Mouse (Mus musculus): ENCODE results near the gene Riiad1. TPM values are rescaled to one million over a fixed set of nuclear protein-coding genes. Genes with fewer than 3 reads are reported as not detected.

The Riiad1 gene
- under 1 TPM in 1 of 2 experiments, not detected in 1; 0.97 TPM for polyA plus RNA-seq (2012; fragmentation: generic; extraction: Trizol)

DNA sequence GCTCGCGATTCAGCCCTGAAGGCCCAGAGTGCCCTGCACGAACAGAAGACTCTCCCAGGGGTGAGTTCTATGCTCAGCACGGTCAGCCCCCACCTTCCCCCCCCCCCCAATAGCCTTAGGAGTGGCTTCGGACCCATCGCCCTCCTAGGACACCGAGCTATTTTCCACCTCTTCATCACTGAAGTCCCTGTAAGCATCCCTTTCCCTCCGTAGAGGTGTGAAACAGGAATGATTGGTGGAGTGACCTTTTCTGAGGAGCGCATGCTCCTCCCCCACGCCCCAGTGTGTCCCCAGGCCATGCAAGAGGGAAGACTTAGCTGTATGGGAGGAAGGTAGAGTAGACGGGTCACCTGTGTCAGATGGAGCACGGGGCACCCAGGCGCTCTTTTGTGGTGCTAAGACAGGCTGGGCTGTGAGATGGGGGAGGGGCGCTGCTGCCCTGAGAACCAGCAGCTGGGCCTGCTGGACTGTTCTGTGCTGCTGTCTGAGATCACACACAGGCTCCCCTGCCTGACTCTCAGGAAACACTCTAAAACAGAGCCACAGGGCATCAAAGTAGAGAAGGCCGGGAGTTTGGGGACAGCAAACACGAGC lies at the start of gene Riiad1:
Gene Riiad1 (minus strand): TSS at position 51 of the 594 bp plus-strand sequence.

DNA sequence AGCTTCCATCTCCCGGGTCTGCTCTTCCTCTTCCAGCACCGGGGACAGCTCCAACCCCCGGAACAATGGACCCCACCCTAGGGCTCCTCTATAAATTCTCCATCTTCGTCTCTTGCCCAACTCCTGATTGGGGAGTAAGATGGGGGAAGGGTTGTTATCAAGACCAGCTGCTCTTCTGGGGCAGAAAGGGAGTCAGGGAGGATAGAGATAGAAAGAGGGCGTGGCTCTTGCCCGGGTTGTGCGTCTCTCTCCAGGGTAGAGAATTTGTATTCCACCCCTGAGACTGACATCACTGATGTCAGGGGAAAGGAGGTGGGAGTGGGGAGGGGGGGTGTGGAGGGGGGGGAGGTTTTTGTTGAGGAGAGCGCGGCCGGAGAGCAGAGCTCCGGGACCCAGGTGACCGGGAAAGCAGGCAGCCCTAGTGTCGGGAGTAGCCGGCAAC lies 2.1 kb downstream of the Riiad1 start, which contains the start of gene Celf3:
Gene Celf3 (plus strand): TSS at position 315 of the 442 bp plus-strand sequence.

DNA sequence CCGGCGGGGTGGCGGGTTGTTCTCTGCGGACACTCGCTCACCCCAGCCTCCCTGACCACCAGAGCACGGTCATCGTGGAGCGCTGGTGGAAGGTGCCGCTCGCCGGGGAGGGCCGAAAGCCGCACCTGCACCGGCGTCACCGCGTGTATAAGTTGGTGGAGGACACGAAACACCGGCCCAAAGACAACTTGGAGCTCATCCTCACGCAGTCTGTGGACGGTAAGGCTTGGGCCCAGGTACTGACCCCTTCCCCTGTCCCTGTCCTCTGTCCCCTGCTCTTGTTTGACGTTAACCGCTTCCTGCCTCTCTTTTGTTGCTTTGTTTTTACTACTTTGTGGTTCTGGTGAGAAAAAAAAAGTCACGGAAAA lies 36.6 kb downstream of the Riiad1 start, which contains the start of gene Oaz3:
Gene Oaz3 (minus strand): TSS at position 319 of the 368 bp plus-strand sequence.

DNA sequence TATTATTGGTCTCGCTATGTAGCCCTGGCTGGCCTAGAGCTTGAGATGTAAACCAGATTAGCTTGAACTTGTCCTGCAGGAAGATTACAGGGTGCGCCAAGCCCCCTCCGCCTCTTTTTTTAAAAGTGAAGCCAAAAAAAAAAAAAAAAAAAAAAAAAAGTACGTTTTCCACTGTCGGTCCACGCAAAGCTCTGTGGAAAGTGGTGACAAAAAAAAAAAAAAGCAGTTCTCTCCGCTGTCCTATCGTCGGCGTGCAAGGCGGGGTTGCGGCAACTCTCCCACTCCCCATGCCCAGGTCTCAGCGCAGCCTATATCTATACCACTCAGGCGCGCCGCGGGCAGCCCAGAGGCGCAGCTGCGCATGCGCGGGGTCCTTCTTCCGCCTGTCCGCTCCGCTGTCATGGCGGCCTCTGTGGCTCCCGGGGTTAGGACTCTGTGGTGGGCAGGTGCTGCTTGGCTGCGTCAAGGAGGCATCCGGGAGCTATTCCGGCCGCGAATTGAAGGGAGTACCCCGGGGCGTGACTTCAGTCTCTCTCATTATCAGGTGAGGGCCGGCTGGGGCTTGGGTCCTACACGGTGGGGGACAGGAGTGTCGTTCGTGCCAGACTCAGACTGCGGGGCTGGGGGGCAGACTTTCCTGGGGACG lies 37.1 kb downstream of the Riiad1 start, which contains the start of gene Mrpl9:
Gene Mrpl9 (plus strand): TSS at position 368 of the 646 bp plus-strand sequence.

Other genes starting within 250 kb of the Riiad1 start
- not detected for gene Gm4778, start 216.3 kb downstream of the Riiad1 start, polyA plus RNA-seq (2012; fragmentation: generic; extraction: Trizol)
- 1 to 10 TPM in 1 of 2 experiments, under 1 TPM in 1; 0.30 to 1.3 TPM for gene Them4, start 170.3 kb downstream of the Riiad1 start, polyA plus RNA-seq (2012; fragmentation: generic; extraction: Trizol)
- gene Them5, start 138.2 kb downstream of the Riiad1 start, polyA plus RNA-seq (2012; fragmentation: generic; extraction: Trizol): under 1 TPM in 1 of 2 experiments, not detected in 1; 0.02 TPM
- gene C2cd4d, start 117.9 kb downstream of the Riiad1 start, polyA plus RNA-seq (2012; fragmentation: generic; extraction: Trizol): under 1 TPM in 1 of 2 experiments, not detected in 1; 0.14 TPM
- gene Rorc, start 107.5 kb downstream of the Riiad1 start, polyA plus RNA-seq (2012; fragmentation: generic; extraction: Trizol): under 1 TPM; 0.04 to 0.11 TPM
- gene Lingo4, start 81.8 kb downstream of the Riiad1 start, polyA plus RNA-seq (2012; fragmentation: generic; extraction: Trizol): not detected
- under 1 TPM; 0.15 to 0.26 TPM for gene Tdrkh, start 67.1 kb downstream of the Riiad1 start, polyA plus RNA-seq (2012; fragmentation: generic; extraction: Trizol)
- gene Mrpl9, start 37.0 kb downstream of the Riiad1 start, polyA plus RNA-seq (2012; fragmentation: generic; extraction: Trizol): 10 to 100 TPM; 29.8 to 64.3 TPM
- under 1 TPM; 0.05 to 0.27 TPM for gene Oaz3, start 36.4 kb downstream of the Riiad1 start, polyA plus RNA-seq (2012; fragmentation: generic; extraction: Trizol)
- under 1 TPM; 0.06 to 0.84 TPM for gene Celf3, start 2.0 kb downstream of the Riiad1 start, polyA plus RNA-seq (2012; fragmentation: generic; extraction: Trizol)
- gene Snx27, start 102.4 kb upstream of the Riiad1 start, polyA plus RNA-seq (2012; fragmentation: generic; extraction: Trizol): 10 to 100 TPM in 1 of 2 experiments, 1 to 10 TPM in 1; 3.0 to 11.5 TPM
- not detected for gene Gm10972, start 162.8 kb upstream of the Riiad1 start, polyA plus RNA-seq (2012; fragmentation: generic; extraction: Trizol)
- gene Tuft1, start 178.5 kb upstream of the Riiad1 start, polyA plus RNA-seq (2012; fragmentation: generic; extraction: Trizol): 1 to 10 TPM in 1 of 2 experiments, under 1 TPM in 1; 0.85 to 2.2 TPM
- gene Selenbp2, start 213.2 kb upstream of the Riiad1 start, polyA plus RNA-seq (2012; fragmentation: generic; extraction: Trizol): 1 to 10 TPM in 1 of 2 experiments, not detected in 1; 2.1 TPM